Mouse (Mus musculus) kidney, adult 11 months (tissue): Measurements from ENCODE around the gene Myh13.

Experiments used
- DNase-seq: peaks from one replicate; pipeline ENCODE4 v3.0.0; 2022

Gene Myh13

GRCm38 (mm10) chr11:67321358-67321757 is at the start of gene Myh13:
TSS of gene Myh13 (plus strand) at chr11:67321658.
- no peak for DNase-seq

- DNase-seq: no peak
These were observed 44.8 kb upstream of the Myh13 start, which contains the start of gene Myh8 for GRCm38 (mm10) chr11:67276601-67277174. TSS of gene Myh8 (plus strand) at chr11:67277124.

- DNase-seq: no peak
These were observed 28.0 kb upstream of the Myh13 start for GRCm38 (mm10) chr11:67293440-67293839.

GRCm38 (mm10) chr11:67313733-67314452 is 7.6 kb upstream of the Myh13 start:
- DNase-seq: no peak

DNA sequence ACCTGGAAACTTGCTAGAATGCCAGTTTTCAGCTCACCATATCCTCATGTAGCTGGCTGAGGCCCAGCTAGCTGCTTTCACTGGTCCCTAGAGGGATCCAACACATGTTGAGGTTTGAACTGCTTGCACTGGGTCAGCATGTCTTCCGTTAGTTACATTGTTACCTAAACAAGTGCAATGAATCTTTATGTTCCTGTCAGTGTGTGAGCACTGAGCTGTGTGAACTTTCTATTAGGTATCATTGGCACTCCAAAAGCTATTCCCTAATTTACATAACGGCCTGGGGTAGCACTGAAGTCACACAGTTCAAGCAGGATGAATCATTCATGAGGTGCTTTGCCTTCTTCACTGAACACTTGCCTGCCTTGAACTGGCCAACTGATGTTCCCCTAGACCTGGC is 5.1 kb downstream of the Myh13 start:
- no peak for DNase-seq

DNA sequence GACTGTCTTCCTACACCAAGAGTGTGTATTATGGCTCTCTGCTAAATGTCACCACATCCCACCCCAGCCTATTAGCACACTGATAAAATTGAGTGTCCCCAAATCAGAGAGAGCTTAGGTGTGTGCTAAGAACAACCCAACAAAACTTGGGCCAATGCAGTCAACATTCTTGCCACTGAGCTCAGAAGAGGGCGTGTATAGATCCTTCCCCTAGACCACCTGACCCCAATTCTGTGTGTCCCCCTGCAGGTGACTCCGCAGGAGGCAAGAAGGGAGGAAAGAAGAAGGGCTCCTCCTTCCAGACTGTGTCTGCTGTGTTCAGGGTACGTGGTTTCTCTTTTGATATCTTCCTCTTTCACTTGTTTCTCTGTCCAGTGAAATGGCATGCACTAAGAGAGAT is 23.1 kb downstream of the Myh13 start:
- DNase-seq: no peak

DNA sequence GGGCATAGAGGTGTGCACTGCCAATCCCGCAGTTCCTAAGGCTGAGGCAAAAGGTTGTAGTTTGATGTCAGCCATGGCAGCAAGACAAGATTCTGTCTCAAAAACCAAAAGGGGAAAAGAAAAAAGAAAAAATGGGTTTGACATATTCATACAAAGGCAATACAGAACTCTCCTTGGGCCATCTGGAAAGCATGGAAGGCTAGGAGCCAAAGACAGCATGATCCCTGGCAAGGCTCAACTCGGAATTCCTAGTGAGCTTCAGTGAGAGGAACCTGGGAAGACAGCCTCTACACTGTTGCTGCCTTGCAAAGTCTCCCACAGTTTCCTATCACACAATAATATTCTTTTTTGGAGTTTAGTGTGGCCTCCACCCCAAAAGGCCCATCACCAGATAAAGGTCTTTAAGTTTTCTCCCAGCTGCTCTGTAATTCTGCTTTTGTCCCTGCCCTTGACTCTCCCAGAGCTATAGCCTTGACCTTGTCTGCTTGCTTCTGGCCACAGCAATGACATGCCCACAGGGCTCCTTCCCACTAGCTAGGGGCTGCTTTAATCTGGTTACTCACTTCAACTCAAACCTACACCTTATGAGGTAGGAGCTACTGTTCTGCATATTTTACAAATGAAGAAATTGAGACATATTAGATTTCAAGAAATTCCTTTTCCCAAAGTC is 23.9 kb downstream of the Myh13 start:
- no peak for DNase-seq

- DNase-seq: no peak
These were observed 24.4 kb downstream of the Myh13 start for GRCm38 (mm10) chr11:67345856-67346236.

DNA sequence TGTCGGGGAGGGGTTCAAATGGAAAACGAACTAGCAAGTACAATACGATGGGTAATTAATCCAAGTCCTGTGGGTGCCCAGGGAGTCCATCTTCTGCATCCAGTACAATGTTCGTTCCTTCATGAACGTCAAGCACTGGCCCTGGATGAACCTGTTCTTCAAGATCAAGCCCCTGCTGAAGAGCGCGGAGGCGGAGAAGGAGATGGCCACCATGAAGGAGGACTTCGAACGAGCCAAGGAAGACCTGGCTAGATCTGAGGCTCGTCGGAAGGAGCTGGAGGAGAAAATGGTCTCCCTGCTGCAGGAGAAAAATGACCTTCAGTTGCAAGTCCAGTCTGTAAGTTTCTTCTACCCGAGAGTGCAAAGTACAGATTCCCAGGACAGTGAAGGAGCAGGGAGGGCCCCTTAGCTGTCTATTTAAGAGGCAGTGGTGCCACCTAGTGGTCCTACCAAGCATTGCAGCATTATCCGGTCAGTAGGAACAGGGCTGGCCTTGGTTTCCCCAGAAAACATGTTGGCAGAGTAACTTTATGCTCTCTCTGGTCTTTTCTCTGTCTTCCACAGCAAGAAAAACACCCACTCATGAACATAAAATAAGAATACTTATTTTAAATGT is 28.8 kb downstream of the Myh13 start:
- DNase-seq: peak; percentile 65

GRCm38 (mm10) chr11:67353011-67353410 is 31.6 kb downstream of the Myh13 start:
- no peak for DNase-seq

GRCm38 (mm10) chr11:67358031-67358430 is 36.6 kb downstream of the Myh13 start:
- no peak for DNase-seq

DNA sequence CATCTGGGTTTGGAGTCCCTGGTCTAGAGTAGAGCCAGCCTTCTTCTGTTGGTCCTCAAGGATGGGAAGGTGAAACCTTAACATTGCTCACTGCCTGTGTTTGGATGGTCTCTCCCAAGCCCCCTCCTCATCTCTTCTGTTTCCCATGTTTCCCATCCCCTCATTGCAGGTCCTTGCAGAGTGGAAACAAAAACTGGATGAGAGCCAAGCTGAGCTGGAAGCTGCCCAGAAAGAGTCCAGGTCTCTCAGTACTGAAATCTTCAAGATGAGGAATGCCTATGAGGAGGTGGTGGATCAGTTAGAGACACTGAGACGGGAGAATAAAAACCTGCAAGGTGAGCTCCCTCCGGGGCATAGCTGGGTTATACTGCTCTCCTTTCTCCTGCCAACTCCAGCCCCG is 40.8 kb downstream of the Myh13 start:
- DNase-seq: no peak

DNA sequence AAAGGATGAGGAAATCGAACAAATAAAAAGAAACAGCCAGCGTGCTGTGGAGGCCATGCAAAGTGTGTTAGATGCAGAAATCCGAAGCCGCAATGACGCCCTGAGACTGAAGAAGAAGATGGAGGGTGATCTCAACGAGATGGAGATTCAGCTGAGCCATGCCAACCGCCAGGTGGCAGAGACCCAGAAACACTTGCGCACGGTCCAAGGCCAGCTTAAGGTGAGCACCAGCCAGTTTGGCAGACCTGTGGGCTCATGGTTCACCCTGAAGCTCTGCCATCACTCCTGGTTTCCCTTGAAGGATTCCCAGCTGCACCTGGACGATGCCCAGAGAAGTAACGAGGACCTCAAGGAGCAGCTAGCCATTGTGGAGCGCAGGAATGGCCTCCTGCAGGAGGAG is 43.1 kb downstream of the Myh13 start:
- no peak for DNase-seq

DNA sequence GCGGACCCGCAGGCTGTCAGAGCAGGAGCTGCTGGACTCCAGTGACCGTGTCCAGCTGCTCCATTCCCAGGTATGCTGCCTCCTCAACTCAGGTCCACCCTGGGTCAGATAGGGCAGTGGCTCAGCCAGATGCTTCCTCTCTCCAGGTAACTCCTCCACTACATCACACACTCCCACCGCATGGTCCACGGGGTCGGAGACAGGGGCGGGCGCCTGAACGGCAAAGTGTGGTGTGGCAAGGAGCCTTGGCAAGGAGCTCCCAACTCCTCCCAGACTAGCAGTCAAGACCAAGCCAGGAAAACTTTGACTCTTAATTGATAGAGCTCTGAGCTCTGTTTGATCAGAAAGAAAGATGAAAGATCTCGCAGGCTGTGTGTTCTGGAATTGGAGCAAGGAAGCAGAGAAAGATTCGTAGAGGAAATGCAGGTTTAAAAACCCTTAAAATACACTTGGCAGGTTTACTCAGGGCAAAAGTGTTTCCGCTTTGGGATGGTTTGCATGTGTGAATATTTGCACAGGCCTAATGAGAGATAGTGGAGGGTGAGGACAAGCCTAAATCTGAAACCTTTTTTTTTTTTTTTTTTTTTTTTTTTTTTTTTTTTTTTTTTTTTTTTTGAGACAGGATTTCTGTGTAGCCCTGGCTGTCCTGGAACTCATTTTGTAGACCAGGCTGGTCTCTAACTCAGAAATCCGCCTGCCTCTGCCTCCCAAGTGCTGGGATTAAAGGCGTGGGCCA is 43.7 kb downstream of the Myh13 start:
- no peak for DNase-seq

- DNase-seq: no peak
These were observed 45.5 kb downstream of the Myh13 start for GRCm38 (mm10) chr11:67366936-67367335.

GRCm38 (mm10) chr11:67373333-67373732 is 51.9 kb downstream of the Myh13 start:
- peak; percentile 7 for DNase-seq

DNA sequence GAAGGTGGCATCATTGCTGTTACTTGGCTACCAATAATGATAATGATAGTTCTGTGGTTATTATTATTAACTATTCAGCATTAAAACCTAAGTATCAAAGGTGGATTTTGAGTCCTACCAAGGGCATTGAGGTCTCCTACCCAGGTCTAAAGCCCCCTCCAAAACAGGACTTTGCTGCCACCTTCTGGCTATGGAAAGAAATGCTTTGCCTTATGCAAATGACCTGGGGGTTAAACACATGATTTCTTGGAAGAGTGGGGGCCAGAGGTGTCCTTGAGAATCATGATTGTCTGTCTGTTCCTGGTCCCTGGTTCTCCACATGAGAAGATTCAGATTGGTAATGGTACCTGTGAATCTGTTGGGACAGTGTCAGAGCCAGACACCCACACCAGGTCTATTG is 54.9 kb downstream of the Myh13 start:
- no peak for DNase-seq

GRCm38 (mm10) chr11:67379703-67380510 is 58.4 kb downstream of the Myh13 start:
- DNase-seq: peak; percentile 13

DNA sequence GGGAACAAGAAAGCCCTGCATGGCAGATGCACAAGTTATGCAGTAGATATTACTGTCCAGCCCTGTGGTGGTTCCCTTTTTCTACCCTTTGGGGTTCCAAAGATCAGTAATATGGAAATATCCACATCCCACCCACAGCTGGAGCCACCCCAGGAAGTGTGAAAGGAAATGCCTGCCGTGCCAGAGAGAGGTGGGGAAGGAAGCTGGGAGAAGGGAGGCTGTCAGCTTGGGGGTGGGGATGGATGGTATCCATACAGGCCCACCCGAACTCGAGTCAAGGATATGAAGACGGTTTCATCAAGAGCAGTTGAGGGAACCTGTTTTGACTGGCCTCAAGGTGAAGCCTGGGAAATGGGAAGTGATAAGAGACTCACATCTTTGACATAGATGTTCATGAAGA is 60.4 kb downstream of the Myh13 start:
- DNase-seq: peak; percentile 31

DNA sequence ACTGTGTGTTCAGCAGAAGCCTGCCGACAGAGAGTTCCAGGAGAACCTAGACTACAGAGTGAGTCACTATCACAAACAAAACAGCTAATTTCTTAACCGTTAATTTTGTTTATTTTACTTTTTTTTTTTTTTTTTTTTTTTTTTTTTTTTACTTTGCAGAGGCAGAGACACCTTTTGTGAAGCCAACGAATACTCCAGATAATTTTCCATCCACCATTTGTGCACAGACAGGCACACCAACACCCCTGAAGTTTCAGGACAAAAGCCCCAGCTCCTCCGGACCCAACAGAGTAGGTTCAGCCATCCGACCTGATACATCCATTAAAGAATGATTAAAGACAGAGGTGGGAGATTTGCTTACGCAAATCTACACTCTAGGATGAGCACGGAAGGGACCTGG is 63.2 kb downstream of the Myh13 start:
- no peak for DNase-seq

DNA sequence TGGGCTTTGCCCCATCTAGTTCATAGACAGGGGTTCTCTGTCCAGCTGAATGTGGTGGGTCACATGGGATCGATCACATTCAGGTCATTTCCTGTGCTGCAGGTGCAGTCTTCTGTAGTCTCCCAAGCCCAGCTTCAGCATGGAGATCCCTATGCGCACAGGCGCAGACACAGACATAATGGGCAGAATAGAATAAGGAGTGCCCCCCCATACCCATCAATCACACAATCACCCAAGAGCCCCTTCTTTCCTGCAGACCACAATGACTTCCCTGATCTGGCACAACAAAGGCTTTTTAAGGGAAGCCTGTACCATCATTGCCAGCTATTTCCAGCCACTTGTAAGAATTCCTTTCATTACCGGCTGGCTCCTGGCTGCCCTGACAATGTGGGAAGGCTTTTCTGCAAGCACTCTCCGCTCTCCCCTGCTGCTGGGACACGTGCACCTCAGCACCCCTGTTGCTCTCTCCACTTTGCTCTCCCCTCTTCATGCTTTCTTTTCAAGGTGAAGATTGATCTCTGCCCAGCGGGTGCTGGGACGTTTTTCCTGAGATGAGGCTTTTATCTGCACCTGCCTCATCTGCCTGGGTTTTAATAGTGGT is 65.5 kb downstream of the Myh13 start:
- DNase-seq: no peak
